Mouse (Mus musculus): Measurements from ENCODE around the gene Wdr46.
"Not testable (repeated sequence)": the region's sequence is repeated elsewhere in the genome, so short reads cannot be mapped to it uniquely, and the experiment has no call there.

The Wdr46 gene

DNA sequence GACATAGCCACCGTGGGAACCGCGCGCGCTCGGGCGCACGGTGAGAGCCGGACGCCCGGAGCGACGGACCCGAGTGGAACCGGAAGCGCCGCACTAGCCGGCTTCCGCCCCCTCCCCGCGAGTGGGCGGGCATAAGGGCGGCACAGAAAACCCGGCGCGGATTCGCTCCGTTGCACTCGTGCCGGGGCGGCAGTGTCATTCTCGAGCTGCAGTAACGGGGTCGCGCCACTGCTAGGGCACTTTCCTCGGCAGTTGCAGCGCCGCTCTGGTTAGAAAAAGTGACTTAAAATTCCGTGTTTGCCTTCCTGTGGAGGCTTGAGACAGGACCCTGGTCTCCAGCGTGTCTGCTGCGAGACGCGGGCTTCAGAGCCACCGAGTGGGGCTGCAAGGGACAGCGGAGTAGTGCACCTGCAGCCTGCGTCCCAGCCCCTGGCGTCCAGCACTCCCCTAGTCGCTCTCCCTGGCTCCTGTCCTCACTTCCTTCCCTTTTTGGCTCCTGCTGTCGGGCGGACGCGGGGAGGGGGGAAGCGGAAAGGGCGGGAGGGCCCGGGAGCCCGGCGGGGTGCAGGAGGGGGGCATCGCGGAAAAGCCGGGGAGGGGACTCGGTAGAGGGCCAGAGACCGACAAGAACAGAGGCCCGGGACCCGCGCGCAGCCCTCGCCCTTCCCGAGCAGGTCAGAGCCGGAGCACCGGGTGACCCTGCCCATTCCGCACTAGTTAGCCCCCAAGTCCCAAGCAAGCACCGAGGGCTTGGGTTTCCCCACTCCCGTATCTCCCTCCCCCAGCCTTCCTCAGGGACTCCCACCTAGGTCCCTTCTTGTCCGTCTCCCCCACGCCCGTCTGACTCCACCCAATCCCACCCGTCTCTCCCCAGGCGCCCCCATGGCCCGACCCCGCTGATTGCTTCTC lies 10.8 kb upstream of the Wdr46 start, which contains the start of gene Rgl2:
TSS of gene Rgl2 (plus strand) at position 173 of the 909 bp plus-strand sequence.
- DNase-seq, result peak; percentile 95

DNA sequence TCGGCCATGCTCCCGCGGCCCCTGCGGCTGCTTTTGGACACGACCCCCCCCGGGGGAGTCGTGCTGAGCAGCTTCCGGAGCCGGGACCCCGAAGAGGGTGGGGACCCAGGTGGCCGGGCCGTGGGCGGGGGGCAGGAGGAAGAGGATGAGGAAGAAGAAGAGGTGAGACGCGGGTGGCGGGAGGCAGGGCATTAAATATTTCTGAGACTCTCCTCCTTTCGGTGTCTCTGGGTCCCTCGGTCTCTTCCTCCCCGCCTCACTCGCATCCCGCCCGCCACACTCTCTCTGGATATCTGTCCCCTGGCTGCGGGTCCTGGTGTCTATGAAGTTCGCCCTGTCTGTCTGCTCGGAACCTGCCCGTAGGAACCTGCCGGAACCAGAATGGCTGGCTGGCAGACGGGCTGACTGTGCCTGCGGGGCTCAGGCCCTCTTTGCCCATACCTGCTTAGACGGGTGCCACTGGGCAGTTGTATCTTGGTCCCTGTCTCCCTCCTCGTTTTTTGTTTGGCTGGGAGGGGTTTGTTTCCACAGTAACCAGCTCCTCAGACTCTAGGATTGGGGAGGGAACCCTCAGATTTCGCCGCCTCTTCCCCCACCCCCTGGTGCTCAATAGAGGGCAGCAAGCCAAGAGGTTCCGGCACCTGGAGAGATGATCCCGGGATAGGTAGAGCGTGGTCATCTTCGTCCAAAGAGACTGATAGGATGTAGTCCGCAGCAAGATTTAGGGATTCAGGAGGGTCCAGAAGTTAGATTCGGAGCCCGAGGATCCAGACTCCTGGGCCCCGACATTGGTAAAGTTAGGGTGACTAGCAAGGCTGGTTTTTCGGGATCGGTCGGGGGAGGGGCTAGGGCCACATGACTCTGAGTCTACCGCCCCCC lies 9.9 kb upstream of the Wdr46 start:
- DNase-seq, result peak; percentile 71

DNA sequence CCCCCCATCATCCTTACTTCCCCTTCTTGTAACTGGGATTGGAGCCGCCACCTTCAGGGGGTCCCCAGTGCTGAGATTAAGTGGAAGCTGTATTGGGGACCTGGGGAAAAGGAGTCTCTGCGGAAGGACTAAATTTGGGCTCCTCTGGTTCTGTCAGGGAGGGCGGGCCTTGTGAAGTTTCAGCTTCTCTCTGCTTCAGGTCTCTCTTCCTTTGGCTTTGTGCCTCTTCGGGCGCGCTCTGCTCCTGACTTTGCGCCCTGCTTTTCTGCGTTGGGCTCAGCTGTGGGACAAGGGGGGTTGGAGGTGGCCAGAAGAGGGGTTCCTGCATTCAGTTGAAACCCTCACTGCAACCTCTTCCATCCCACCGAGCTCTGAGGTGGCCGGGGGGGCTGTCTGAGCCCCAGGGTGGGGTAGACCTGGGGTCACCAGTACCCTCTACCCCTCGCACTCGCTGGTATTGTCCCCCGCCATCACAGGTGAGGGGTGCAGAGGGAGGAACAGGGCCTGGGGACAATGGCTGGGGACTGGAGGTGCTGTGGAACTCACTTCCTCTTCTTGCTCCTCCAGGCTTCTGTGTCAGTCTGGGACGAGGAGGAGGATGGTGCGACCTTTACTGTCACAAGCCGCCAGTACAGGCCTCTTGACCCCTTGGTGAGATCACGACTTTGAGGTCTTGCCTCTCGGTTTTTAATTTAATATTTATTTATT lies 9.1 kb upstream of the Wdr46 start:
- no peak for DNase-seq

DNA sequence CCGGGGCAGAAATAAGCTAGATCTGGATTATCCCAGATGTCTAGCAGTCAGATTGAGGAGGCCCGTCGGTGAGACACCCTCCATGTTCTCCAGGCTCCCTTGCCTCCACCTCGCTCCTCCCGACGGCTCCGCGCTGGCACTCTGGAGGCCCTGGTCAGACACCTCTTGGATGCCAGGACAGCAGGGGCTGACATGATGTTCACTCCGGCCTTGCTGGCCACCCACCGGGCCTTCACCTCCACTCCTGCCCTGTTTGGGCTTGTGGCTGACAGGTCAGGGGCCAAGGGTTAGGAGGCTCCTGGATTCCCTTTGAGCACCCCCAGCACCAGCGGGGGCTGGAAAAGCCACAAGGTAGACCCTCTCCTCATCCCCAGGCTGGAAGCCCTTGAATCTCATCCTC lies 8.5 kb upstream of the Wdr46 start:
- DNase-seq, result no peak

DNA sequence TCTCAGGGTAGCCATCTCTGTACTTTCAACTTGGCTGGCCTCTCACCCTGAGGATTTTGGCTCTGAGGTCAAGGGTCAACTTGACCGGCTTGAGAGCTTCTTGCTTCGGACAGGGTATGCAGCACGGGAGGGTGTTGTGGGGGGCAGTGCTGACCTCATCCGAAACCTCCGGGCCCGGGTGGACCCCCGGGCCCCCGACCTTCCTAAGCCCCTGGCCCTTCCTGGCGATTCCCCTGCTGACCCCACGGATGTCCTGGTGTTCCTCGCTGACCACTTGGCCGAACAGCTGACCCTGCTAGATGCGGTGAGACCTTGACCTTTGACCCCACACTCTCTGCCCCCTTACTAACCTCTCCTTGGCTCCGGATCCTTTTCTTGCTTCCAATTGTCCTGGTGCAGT lies 8.0 kb upstream of the Wdr46 start:
- DNase-seq, result no peak

DNA sequence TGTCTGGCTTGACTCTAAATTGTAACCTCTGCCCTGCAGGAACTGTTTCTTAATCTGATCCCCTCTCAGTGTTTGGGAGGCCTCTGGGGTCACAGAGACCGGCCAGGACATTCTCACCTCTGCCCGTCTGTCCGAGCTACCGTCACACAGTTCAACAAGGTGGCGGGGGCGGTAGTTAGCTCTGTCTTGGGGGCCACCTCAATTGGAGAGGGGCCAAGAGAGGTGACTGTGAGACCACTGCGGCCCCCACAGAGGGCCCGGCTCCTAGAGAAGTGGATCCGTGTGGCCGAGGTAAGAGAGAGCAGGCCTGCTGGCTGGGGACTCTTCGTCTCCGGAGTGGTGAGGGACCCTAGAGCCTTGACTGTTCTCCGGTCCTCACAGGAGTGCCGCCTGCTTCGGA lies 7.5 kb upstream of the Wdr46 start:
- DNase-seq, result no peak

DNA sequence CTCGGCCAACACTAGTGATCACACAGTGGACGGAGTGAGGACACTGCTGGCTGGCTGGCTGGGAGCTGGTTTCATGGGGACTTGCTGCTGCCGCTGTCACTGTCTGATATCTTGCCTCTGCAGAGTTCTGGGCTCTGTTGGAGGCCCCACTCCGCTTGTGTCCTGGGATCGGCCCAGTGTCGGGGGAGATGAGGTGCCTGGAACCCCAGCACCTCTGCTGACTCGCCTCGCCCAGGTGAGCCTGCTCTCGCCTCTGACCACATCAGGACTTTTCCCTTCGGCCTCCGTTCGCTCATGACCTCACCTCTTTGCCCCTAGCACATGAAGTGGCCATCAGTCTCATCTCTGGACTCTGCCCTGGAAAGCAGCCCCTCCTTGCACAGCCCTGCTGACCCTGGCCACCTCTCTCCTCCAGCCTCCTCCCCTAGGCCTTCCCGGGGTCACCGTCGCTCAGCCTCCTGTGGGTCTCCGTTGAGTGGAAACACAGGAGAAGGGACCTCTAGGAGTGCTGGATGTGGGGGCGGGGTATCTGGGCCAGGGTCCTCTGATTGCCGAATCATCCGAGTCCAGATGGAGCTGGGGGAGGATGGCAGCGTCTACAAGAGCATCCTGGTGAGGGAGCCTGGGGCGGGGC lies 4.9 kb upstream of the Wdr46 start:
- DNase-seq, result no peak

DNA sequence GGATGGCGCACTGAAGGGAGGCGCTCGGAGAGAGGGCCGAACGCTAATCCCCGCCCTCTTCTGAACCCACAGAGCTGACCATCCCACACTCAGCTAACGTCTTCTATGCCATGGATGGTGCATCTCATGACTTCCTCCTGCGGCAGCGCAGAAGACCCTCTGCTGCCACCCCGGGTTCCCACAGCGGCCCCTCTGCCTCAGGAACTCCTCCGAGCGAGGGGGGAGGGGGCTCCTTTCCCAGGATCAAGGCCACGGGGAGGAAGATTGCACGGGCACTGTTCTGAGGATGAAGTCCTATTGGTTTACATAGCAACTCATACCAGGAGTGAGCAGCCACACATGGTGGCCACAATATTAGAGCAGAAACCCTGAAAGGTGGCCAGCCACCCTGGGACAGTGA lies 3.5 kb upstream of the Wdr46 start:
- no peak for DNase-seq

DNA sequence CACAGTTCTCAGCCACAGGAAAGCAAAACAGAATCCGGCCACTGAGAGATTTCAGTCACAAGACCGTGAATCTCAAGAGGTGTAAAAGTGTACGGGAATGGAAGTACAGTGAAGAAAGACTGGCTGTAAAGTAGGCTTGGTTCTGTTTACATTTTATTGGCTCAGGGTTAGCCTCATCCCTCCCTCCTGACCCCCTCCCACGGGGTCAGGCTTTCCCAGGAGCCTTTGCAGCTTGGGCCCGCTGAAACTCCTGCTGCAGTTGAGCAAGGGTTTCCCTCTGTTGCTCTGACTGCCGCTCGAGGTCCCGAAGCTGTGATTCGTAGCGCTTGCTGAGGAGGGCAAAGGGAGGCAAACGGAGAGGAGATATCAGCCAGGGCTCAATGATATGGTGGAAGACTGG lies 1.7 kb upstream of the Wdr46 start:
- DNase-seq, result no peak

DNA sequence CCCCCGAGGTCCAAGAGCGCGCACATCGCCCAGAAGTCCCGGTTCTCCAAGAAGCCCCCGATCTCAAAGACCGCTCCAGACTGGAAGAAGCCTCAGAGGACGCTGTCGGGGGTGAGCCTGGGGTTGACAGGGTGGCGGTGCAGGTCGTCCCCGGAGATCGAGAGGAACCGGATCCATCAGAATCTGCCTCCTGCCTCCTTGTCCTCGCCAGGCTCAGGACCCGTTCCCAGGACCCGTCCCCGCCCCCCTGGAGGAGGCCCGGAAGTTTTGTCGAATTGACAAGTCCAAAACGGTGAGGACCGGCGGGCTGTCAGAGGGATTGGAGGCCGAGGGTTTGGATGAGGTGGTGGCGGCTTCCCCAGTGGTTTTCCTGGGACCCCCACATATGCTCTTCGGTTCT lies 521 bp downstream of the Wdr46 start:
- DNase-seq, result no peak

DNA sequence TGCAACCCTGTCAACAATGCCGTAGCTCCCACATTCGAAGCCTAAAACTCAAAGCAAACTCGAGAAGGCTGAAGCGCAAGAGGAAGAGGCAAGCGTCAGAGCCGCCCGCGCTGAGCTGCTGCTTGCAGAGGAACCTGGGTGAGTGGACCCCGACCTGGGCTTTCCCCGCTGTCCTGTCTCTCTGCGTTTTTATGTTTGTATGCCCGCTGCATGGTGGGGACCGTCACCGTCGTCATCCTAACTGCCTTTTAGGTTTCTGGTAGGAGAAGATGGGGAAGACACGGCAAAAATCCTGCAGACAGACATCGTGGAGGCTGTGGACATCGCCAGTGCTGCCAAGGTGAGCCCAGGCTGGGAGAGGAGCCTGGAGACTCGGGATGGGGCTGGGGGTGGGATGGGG lies 921 bp downstream of the Wdr46 start:
- no peak for DNase-seq

DNA sequence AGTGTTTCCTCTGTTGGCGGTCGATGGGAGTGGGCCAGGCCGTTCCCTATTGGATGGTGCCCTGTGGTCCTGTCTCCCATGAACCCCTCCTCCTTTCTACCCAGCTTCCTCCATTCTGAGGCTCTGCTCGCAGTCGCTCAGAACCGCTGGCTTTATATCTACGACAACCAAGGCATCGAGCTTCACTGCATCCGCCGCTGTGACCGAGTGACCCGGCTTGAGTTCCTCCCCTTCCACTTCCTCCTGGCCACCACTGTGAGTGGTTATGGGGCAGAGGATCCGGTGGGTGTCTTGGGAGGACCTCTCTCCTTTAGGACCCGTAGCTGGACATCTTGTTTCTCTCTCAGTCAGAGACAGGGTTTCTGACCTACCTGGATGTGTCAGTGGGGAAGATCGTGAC lies 3.0 kb downstream of the Wdr46 start:
- no peak for DNase-seq

DNA sequence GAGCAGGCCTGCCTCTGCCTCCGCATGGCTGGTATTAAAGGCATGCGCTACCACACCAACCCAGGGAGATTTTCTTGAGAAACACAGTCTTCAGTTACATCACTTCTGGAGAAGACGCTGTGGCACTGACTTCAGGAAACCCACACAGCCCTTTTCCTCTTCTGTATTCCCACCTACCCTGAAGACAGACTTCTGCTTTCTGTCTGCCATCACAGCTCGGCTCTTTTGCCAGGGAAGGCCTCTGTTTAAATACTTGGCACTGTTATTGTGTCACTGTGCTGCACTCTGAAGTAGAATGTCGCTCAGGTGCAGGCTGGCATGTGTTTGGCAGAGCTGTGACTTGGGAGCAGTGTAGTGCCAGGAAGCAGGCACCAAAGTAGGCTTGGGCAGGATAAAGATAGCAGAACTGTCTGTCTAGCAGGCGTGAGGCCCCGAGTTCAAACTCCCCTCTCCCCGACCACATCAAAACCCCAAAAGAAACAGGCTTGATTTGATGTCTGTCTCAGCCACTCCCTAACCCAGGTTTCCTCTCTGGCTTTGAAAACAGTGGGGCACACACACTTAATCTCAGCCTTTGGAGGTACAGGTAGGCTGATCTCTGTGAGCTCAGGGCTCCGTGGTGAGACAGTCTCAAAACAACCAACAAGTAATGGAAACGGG lies 7.1 kb downstream of the Wdr46 start:
- DNase-seq, result no peak

DNA sequence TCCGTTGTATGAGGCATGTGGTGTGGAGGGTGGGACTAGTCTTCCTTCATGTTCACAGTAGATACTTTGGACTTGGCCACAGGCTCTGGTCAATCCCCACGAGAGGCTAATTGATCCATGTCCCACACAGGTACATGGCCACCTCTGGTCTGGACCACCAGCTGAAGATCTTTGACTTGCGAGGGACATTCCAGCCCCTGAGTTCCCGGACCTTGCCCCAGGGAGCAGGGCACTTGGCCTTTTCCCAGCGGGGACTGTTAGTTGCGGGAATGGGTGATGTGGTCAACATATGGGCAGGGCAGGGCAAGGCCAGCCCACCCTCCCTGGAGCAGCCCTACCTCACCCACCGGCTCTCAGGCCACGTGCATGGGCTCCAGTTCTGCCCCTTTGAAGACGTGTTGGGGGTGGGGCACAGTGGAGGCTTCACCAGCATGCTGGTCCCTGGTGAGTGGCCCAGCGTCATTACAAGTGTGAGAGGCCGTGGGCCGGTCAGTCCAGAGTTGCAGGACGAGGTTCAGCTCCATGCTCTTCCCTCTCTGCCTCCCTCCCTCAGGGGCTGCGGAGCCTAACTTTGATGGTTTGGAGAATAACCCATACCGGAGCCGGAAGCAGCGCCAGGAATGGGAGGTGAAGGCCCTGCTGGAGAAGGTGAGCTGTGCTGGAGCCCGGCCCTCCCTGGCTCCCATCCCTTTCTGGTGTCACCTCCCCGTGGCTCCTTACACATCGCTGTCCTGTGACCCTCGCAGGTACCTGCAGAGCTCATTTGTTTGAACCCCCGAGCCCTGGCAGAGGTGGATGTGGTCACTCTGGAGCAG lies 7.8 kb downstream of the Wdr46 start:
- DNase-seq, result peak; percentile 21

DNA sequence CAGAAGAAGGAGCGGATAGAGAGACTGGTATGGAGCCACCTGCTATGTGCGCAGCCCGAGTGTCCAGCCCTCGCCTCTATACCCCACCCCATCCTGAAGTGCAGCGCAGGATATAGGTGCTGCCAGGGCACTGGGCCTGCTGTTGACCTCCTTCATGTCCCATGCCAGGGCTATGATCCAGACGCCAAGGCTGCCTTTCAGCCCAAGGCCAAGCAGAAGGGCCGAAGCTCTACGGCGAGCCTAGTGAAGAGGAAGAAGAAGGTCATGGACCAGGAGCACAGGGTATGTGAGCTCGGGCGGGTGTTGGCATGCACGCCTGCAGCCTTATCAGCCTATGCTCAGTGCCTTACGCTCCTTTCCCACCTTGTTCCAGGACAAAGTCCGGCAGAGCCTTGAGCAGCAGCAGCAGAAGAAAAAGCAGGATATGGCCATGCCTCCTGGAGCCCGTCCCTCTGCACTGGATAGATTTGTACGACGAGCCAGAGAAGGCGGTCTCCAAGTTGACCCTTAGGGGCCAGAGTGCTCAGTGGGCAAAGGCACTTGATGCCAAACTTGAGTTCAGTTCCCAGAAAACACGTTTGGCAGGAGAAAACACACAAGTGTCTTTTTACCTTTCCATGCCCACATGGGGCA lies 8.6 kb downstream of the Wdr46 start:
- peak; percentile 13 for DNase-seq

DNA sequence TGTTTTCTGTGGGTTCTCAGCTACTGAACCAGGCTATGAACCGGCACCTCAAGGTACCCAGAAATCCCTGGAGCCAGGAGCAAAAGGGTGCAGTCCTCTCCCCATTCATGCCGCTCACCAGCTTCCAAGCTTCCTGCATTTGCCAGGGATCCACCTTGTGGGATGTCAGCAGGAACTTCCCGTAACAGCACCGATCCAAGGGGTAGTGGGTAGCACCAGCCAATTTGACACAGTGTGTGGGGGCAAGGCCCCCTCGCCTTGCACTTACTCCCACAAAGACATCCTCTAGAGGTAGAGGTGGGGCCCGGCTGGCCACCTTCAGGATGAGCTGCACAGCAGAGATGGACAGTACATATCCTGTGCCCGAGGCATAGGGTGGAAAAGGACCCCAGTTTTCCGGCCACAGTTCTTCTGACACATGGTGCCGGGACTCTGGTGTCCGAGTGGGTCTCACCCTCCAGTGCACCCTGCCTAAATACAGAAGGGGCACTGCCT lies 9.7 kb downstream of the Wdr46 start:
- DNase-seq, result peak; percentile 23

DNA sequence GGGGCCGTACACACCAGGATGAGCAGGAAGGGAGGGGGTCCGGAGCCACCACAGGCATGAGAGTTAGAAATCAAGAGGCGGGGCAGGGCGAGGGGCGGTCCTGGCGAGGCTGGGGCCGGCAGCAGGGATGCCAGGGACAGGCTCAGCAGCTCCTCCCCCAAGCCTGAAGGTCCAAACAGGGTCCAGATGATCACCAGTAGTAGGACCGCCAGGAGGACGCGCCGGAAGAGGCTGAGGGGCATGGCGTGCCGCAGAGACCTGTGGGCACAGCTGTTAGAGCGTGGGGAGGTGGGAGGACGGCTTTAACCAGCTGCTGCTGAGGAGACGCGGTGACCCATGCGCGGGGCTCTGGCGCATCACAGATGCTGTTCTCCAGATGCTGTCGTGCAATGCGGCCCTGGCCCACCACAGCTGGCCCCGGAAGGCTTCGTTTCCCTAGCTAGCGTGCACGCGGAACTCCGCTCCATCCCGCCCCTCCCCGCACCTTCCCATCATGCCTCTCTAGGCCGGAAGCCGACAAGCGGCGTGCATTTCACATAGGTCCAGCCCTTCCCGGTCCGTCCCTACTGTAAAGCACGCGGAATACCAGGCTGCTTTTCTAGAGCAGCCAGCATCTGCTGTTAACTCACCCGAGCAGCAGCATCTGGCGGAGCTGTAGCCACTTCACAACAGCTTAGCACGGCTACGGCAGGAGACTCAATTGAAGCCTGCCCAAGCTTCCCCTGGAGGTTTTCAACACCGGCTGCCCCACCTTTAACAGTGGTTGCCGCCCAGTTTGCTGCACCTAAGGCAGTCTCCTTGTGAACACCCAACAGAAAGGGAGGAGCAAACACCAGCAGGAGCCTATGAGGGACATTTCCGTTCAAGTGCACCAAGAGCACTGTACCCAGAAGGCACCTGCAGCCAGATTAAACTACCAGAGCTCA lies 10.8 kb downstream of the Wdr46 start, which contains the start of gene B3galt4:
TSS of gene B3galt4 (minus strand) at position 468 of the 926 bp plus-strand sequence.
- DNase-seq, result peak; percentile 54

DNA sequence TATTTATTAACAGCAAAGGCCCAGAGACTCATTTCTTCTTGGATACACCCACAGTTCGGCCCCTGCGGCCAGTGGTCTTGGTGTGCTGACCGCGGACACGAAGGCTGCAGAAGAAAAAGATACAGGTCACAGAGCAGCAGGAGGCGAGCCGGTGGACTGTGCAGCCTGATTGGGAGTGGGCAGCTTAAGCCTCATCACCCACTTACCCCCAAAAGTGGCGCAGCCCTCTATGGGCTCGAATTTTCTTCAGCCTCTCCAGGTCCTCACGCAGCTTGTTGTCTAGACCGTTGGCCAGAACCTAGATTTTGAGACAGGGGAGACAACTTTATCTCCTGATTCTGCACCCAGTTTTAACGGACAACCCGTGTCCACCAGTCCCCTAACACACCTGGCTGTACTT lies 11.6 kb downstream of the Wdr46 start:
- not testable (repeated sequence) for DNase-seq

DNA sequence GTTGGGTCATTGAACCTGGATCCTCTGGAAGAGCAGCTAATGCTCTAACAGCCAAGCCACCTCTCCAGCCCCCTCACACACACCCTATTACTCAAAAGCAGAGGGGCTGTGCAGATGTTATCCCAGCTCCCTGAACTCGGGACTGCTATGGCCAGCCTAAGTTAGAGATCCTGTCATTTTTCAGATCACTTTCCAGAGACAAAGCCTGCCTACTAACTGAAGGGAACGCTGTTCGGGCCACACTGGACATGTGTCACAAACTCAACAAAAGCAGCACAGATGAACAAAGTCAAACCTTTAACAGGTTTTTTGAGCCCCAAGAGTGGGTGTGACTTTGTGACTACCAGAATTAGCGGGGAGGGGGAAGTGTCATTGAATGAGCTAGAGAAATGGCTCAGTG lies 12.4 kb downstream of the Wdr46 start:
- DNase-seq, result no peak
